Mouse (Mus musculus): ENCODE data around the gene Irgq. TPM values are rescaled to one million over a fixed set of nuclear protein-coding genes. Genes with fewer than 3 reads are reported as not detected.
"Not testable (repeated sequence)": the region's sequence is repeated elsewhere in the genome, so short reads cannot be mapped to it uniquely, and the experiment has no call there.

The Irgq gene
- total RNA-seq, 2 experiments from 2014 or later, result 15.7 to 18.2 TPM

GRCm38 (mm10) chr7:24506838-24507725, 23.4 kb upstream of the Irgq start, which contains the start of gene Zfp428:
Zfp428 (plus strand) TSS chr7:24507006.
- intact Hi-C loops (cut with DNase I), result loop anchor here (2.0 kb wide), 1 partner anchor 24 kb away; the partner anchor contains the start of gene Irgq
- peak; percentile 72 for DNase-seq (ENCODE audit: low spot score)

- intact Hi-C loops (cut with DNase I), result loop anchor here (2.0 kb wide), 1 partner anchor 23 kb away; the partner anchor contains the start of gene Irgq
- no peak for DNase-seq (ENCODE audit: low spot score)
These were observed 22.8 kb upstream of the Irgq start for GRCm38 (mm10) chr7:24507726-24508114.

GRCm38 (mm10) chr7:24512355-24512754, 18.1 kb upstream of the Irgq start, which contains the start of gene AC161166.1:
AC161166.1 (minus strand) TSS chr7:24512455.
- no peak for DNase-seq (ENCODE audit: low spot score)
- intact Hi-C loops (cut with DNase I), result no loop called here

GRCm38 (mm10) chr7:24516319-24516718, 14.2 kb upstream of the Irgq start:
- intact Hi-C loops (cut with DNase I); DNase-seq (ENCODE audit: low spot score): not testable (repeated sequence)

GRCm38 (mm10) chr7:24517077-24517476, 13.4 kb upstream of the Irgq start:
- intact Hi-C loops (cut with DNase I), result no loop called here
- no peak for DNase-seq (ENCODE audit: low spot score)

- intact Hi-C loops (cut with DNase I), result no loop called here
- no peak for DNase-seq (ENCODE audit: low spot score)
These were observed 12.8 kb upstream of the Irgq start for GRCm38 (mm10) chr7:24517654-24518053.

GRCm38 (mm10) chr7:24519130-24519529, 11.4 kb upstream of the Irgq start:
- intact Hi-C loops (cut with DNase I), result no loop called here
- no peak for DNase-seq (ENCODE audit: low spot score)

GRCm38 (mm10) chr7:24520054-24520453, 10.4 kb upstream of the Irgq start:
- intact Hi-C loops (cut with DNase I); DNase-seq (ENCODE audit: low spot score): not testable (repeated sequence)

- DNase-seq (ENCODE audit: low spot score), result no peak
- intact Hi-C loops (cut with DNase I), result no loop called here
These were observed 7.7 kb upstream of the Irgq start for GRCm38 (mm10) chr7:24522805-24523204.

GRCm38 (mm10) chr7:24523723-24524122, 6.8 kb upstream of the Irgq start:
- intact Hi-C loops (cut with DNase I), result no loop called here
- DNase-seq (ENCODE audit: low spot score), result no peak

GRCm38 (mm10) chr7:24524978-24525377, 5.5 kb upstream of the Irgq start:
- intact Hi-C loops (cut with DNase I), result no loop called here
- DNase-seq (ENCODE audit: low spot score), result no peak

- intact Hi-C loops (cut with DNase I), result no loop called here
- DNase-seq (ENCODE audit: low spot score), result no peak
These were observed 4.6 kb upstream of the Irgq start for GRCm38 (mm10) chr7:24525686-24526420.

- no peak for DNase-seq (ENCODE audit: low spot score)
- intact Hi-C loops (cut with DNase I), result no loop called here
These were observed 1.6 kb upstream of the Irgq start for GRCm38 (mm10) chr7:24528861-24529260.

- intact Hi-C loops (cut with DNase I), result no loop called here
- no peak for DNase-seq (ENCODE audit: low spot score)
These were observed 909 bp upstream of the Irgq start for GRCm38 (mm10) chr7:24529580-24529979.

GRCm38 (mm10) chr7:24531211-24531971, 902 bp downstream of the Irgq start:
- peak; percentile 39 for DNase-seq (ENCODE audit: low spot score)
- intact Hi-C loops (cut with DNase I), result loop anchor here (2.0 to 5.0 kb wide), 2 partner anchors 25 to 131 kb away; partner anchors contain the start of gene Zfp428

GRCm38 (mm10) chr7:24533031-24533571, 2.6 kb downstream of the Irgq start:
- intact Hi-C loops (cut with DNase I), result loop anchor here (5.0 kb wide), 1 partner anchor 129 kb away; no protein-coding TSS in a partner anchor
- DNase-seq (ENCODE audit: low spot score), result no peak

GRCm38 (mm10) chr7:24533806-24534205, 3.3 kb downstream of the Irgq start:
- intact Hi-C loops (cut with DNase I), result loop anchor here (5.0 kb wide), 1 partner anchor 128 kb away; no protein-coding TSS in a partner anchor
- no peak for DNase-seq (ENCODE audit: low spot score)

- intact Hi-C loops (cut with DNase I), result loop anchor here (5.0 kb wide), 1 partner anchor 128 kb away; no protein-coding TSS in a partner anchor
- DNase-seq (ENCODE audit: low spot score), result no peak
These were observed 3.8 kb downstream of the Irgq start for GRCm38 (mm10) chr7:24534301-24534700.

GRCm38 (mm10) chr7:24537081-24537480, 6.6 kb downstream of the Irgq start:
- intact Hi-C loops (cut with DNase I), result no loop called here
- DNase-seq (ENCODE audit: low spot score), result no peak

All from heart, postnatal 25 days (tissue).